Mouse (Mus musculus): ENCODE measurements around the gene Surf4. TPM values are rescaled to one million over a fixed set of nuclear protein-coding genes. Genes with fewer than 3 reads are reported as not detected.
A peak's percentile ranks its signal among the peaks of the same experiment; 100 is the strongest.

Gene Surf4
- 18.0 and 32.3 TPM in 2 replicates for polyA plus RNA-seq (2011; ENCODE audit: insufficient read depth, insufficient read length, low replicate concordance, missing spikeins)

GRCm38 (mm10) chr2:26933304-26934055 lies at the start of gene Surf4, which contains the start of gene Stkld1:
TSS of gene Surf4 (minus strand) at chr2:26933928.
TSS of gene Stkld1 (plus strand) at chr2:26934047.
- H3K4me3 ChIP-seq (replicated peaks; ENCODE audit: control insufficient read depth, low read depth, low read length) = peak within 1 kb of the TSS; percentile 96
- H3K4me1 ChIP-seq (ENCODE audit: control insufficient read depth, insufficient read depth, low read length) = peaks cover 9% of the 10 kb centered on the region
- peak within 1 kb of the TSS; percentile 96 for H3K27ac ChIP-seq (ENCODE audit: control insufficient read depth, insufficient read depth, low read depth, low read length, poor library complexity)
- peak; percentile 94; the same call in 1 of the 2 replicates for TF ChIP-seq POLR2A (IDR thresholded peaks at IDR 0.05; ENCODE audit: borderline replicate concordance, control insufficient read depth, low read depth, low read length)
- no peak for TF ChIP-seq CTCF (IDR thresholded peaks at IDR 0.05; ENCODE audit: control insufficient read depth, insufficient read depth, low read length)
- WGBS = 1% methylated on average over 62 of the region's 70 CpGs

GRCm38 (mm10) chr2:26980361-26980760 lies 46.6 kb upstream of the Surf4 start:
- Histone ChIP-seq H3K4me3 (replicated peaks; ENCODE audit: control insufficient read depth, low read depth, low read length) (no peak overlapping the region), H3K4me1 (ENCODE audit: control insufficient read depth, insufficient read depth, low read length) (no peaks in the 10 kb centered on the region), H3K27ac (ENCODE audit: control insufficient read depth, insufficient read depth, low read depth, low read length, poor library complexity) (no peak overlapping the region)
- WGBS = 65% methylated on average over 1 of the region's 1 CpGs
- TF ChIP-seq CTCF (IDR thresholded peaks at IDR 0.05; ENCODE audit: control insufficient read depth, insufficient read depth, low read length) = no peak
- no peak for TF ChIP-seq POLR2A (IDR thresholded peaks at IDR 0.05; ENCODE audit: borderline replicate concordance, control insufficient read depth, low read depth, low read length)

GRCm38 (mm10) chr2:26973960-26974359 lies 40.2 kb upstream of the Surf4 start:
- no peak overlapping the region for H3K4me3 ChIP-seq (replicated peaks; ENCODE audit: control insufficient read depth, low read depth, low read length)
- WGBS = 2% methylated on average over 4 of the region's 4 CpGs
- H3K27ac ChIP-seq (ENCODE audit: control insufficient read depth, insufficient read depth, low read depth, low read length, poor library complexity) = no peak overlapping the region
- no peaks in the 10 kb centered on the region for H3K4me1 ChIP-seq (ENCODE audit: control insufficient read depth, insufficient read depth, low read length)
- TF ChIP-seq POLR2A (IDR thresholded peaks at IDR 0.05; ENCODE audit: borderline replicate concordance, control insufficient read depth, low read depth, low read length) (no peak), CTCF (IDR thresholded peaks at IDR 0.05; ENCODE audit: control insufficient read depth, insufficient read depth, low read length) (no peak)

GRCm38 (mm10) chr2:26973116-26973515 lies 39.4 kb upstream of the Surf4 start, which contains the start of gene Adamts13:
TSS of gene Adamts13 (plus strand) at chr2:26973416.
- TF ChIP-seq POLR2A (IDR thresholded peaks at IDR 0.05; ENCODE audit: borderline replicate concordance, control insufficient read depth, low read depth, low read length) (no peak), CTCF (IDR thresholded peaks at IDR 0.05; ENCODE audit: control insufficient read depth, insufficient read depth, low read length) (no peak)
- no peaks in the 10 kb centered on the region for H3K4me1 ChIP-seq (ENCODE audit: control insufficient read depth, insufficient read depth, low read length)
- 67% methylated on average over 3 of the region's 3 CpGs for WGBS
- H3K27ac ChIP-seq (ENCODE audit: control insufficient read depth, insufficient read depth, low read depth, low read length, poor library complexity) = no peak within 1 kb of the TSS
- H3K4me3 ChIP-seq (replicated peaks; ENCODE audit: control insufficient read depth, low read depth, low read length) = no peak within 1 kb of the TSS

- 77% methylated on average over 2 of the region's 2 CpGs for WGBS
- H3K27ac ChIP-seq (ENCODE audit: control insufficient read depth, insufficient read depth, low read depth, low read length, poor library complexity) = no peak overlapping the region
- H3K4me1 ChIP-seq (ENCODE audit: control insufficient read depth, insufficient read depth, low read length) = no peaks in the 10 kb centered on the region; the same call in 1 of the 2 replicates
- H3K4me3 ChIP-seq (replicated peaks; ENCODE audit: control insufficient read depth, low read depth, low read length) = no peak overlapping the region
- TF ChIP-seq CTCF (IDR thresholded peaks at IDR 0.05; ENCODE audit: control insufficient read depth, insufficient read depth, low read length) = no peak
- no peak for TF ChIP-seq POLR2A (IDR thresholded peaks at IDR 0.05; ENCODE audit: borderline replicate concordance, control insufficient read depth, low read depth, low read length)
These were observed 33.5 kb upstream of the Surf4 start for GRCm38 (mm10) chr2:26967262-26967661.

GRCm38 (mm10) chr2:26964724-26965370 lies 31.1 kb upstream of the Surf4 start:
- peak overlapping the region; percentile 73 for H3K4me3 ChIP-seq (replicated peaks; ENCODE audit: control insufficient read depth, low read depth, low read length)
- H3K27ac ChIP-seq (ENCODE audit: control insufficient read depth, insufficient read depth, low read depth, low read length, poor library complexity) = no peak overlapping the region; the same call in 1 of the 2 replicates
- no peaks in the 10 kb centered on the region; the same call in 1 of the 2 replicates for H3K4me1 ChIP-seq (ENCODE audit: control insufficient read depth, insufficient read depth, low read length)
- 18% methylated on average over 14 of the region's 14 CpGs for WGBS
- TF ChIP-seq POLR2A (IDR thresholded peaks at IDR 0.05; ENCODE audit: borderline replicate concordance, control insufficient read depth, low read depth, low read length) (no peak), CTCF (IDR thresholded peaks at IDR 0.05; ENCODE audit: control insufficient read depth, insufficient read depth, low read length) (no peak)

- Histone ChIP-seq H3K27ac (ENCODE audit: control insufficient read depth, insufficient read depth, low read depth, low read length, poor library complexity) (peak within 1 kb of the TSS; percentile 92), H3K4me1 (ENCODE audit: control insufficient read depth, insufficient read depth, low read length) (no peaks in the 10 kb centered on the region; the same call in 1 of the 2 replicates), H3K4me3 (replicated peaks; ENCODE audit: control insufficient read depth, low read depth, low read length) (peak within 1 kb of the TSS; percentile 73)
- TF ChIP-seq POLR2A (IDR thresholded peaks at IDR 0.05; ENCODE audit: borderline replicate concordance, control insufficient read depth, low read depth, low read length) = peak; percentile 58; the same call in 1 of the 2 replicates
- no peak for TF ChIP-seq CTCF (IDR thresholded peaks at IDR 0.05; ENCODE audit: control insufficient read depth, insufficient read depth, low read length)
- WGBS = under 1% methylated on average over 50 of the region's 50 CpGs
These were observed 30.4 kb upstream of the Surf4 start, which contains the start of gene Rexo4 for GRCm38 (mm10) chr2:26963923-26964723. TSS of gene Rexo4 (minus strand) at chr2:26964386.

Measured in bone marrow, adult 2 months (tissue).